Mouse (Mus musculus) liver, embryonic 13.5 days (tissue): ENCODE measurements around the gene Ctnna3. TPM values are rescaled to one million over a fixed set of nuclear protein-coding genes. Genes with fewer than 3 reads are reported as not detected.

ENCODE experiments used
- ATAC-seq: fragments of 200-750 bp; cut with Nextera tagmentation; 2 replicates; pipeline ENCODE4 v1.8.0; 2017; ENCODE audit warnings: low read depth, mild to moderate bottlenecking, moderate number of reproducible peaks, moderate library complexity
- DNase-seq: peaks from one replicate; pipeline ENCODE4 v3.0.0; 2022
- H3K27ac ChIP-seq: fragments of 300-500 bp; sonication (generic); 2 replicates; pipeline ENCODE4 v1.5.1; 2015; ENCODE audit warnings: moderate library complexity, mild to moderate bottlenecking, inconsistent platforms
- H3K27me3 ChIP-seq: fragments of 300-500 bp; sonication (generic); 2 replicates; pipeline ENCODE4 v1.6.1; 2015; ENCODE audit warnings: mild to moderate bottlenecking, inconsistent platforms
- H3K36me3 ChIP-seq: fragments of 300-500 bp; sonication (generic); 2 replicates; pipeline ENCODE4 v1.6.1; 2015; ENCODE audit warnings: mild to moderate bottlenecking, inconsistent platforms
- H3K4me1 ChIP-seq: fragments of 300-500 bp; sonication (generic); replicated peaks from 2 replicates; pipeline ENCODE4 v1.6.1; 2015; ENCODE audit warnings: inconsistent platforms
- H3K4me2 ChIP-seq: fragments of 300-500 bp; sonication (generic); 2 replicates; pipeline ENCODE4 v1.6.1; 2015; ENCODE audit warnings: inconsistent platforms, mild to moderate bottlenecking, moderate library complexity
- H3K4me3 ChIP-seq: fragments of 300-500 bp; sonication (generic); replicated peaks from 2 replicates; pipeline ENCODE4 v1.5.1; 2015; ENCODE audit warnings: mild to moderate bottlenecking, inconsistent platforms
- H3K9ac ChIP-seq: fragments of 300-500 bp; sonication (generic); 2 replicates; pipeline ENCODE4 v1.6.1; 2015; ENCODE audit warnings: mild to moderate bottlenecking, inconsistent platforms
- H3K9me3 ChIP-seq: fragments of 300-500 bp; sonication (generic); replicated peaks from 2 replicates; pipeline ENCODE4 v1.6.1; 2016; ENCODE audit warnings: inconsistent platforms
- WGBS: fragments of 180-500 bp; shearing (Covaris S2); methylation state at CpG from one replicate; pipeline ENCODE4 v1.1.7; 2015; ENCODE audit not compliant: insufficient replicate concordance; 5-methylcytosine and 5-hydroxymethylcytosine counted together
- polyA plus RNA-seq: library from polyadenylated mRNA; unstranded; fragments of >200 nt; fragmentation: Nextera tagmentation; extraction: Ambion mirVana; gene quantifications from 2 replicates; pipeline ENCODE4 v1.2.1, GENCODE M21; 2015

Gene Ctnna3
- polyA plus RNA-seq, 1 experiment from 2014 or later, result 0.05 TPM

DNA sequence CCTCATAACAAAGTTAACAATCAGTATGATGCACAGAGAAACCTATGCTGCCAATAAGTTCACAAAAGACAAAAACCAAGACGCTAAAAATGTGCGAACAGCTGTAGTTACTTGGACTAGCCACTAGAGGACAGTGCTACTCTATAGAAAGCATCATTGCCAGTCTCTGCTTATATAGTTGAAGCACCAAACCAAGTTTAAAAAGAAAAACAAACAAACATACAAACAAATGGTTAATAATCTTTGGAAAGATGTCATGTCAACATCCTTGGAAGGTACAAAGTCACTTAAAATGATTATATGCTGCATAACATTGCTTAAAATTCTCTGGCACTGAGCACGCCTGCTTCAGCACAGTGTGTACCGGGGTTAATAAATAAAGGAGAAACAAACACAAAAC is 654.6 kb downstream of the Ctnna3 start:
- no peak overlapping the region for H3K4me3 ChIP-seq
- 40% methylated on average over 4 of the region's 4 CpGs for WGBS
- no peak for DNase-seq
- ATAC-seq, result no peak
- no peak overlapping the region for H3K27ac ChIP-seq
- no peak overlapping the region for H3K9ac ChIP-seq
- H3K4me2 ChIP-seq, result no peak overlapping the region
- no peaks in the 10 kb centered on the region for H3K9me3 ChIP-seq
- H3K36me3 ChIP-seq, result no peaks in the 10 kb centered on the region
- H3K4me1 ChIP-seq, result no peaks in the 10 kb centered on the region
- peaks cover 14% of the 10 kb centered on the region for H3K27me3 ChIP-seq

DNA sequence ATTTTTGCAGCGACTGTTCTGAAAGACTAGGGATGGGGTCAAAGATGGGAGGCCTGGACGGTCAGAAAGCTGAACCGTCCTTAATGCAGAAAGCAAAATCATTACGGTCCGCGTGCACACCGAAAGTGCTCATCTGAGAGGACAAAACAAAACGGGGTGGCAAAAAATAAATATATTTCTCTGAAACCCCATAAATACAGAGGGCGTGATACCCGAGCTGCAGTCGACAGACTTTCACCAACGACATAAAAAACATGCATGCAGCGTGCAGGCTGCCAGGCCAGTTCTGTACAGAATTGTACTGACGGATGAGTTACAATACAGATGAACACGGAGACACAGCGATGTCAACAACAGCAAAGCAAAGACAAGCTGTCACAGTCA is 656.3 kb downstream of the Ctnna3 start:
- H3K4me1 ChIP-seq, result no peaks in the 10 kb centered on the region
- H3K36me3 ChIP-seq, result no peaks in the 10 kb centered on the region
- H3K9ac ChIP-seq, result no peak overlapping the region
- DNase-seq (no peak), ATAC-seq (no peak)
- no peak overlapping the region for H3K27ac ChIP-seq
- 58% methylated on average over 16 of the region's 16 CpGs for WGBS
- H3K4me2 ChIP-seq, result no peak overlapping the region
- H3K9me3 ChIP-seq, result no peaks in the 10 kb centered on the region
- H3K27me3 ChIP-seq, result peaks cover 22% of the 10 kb centered on the region
- H3K4me3 ChIP-seq, result no peak overlapping the region

DNA sequence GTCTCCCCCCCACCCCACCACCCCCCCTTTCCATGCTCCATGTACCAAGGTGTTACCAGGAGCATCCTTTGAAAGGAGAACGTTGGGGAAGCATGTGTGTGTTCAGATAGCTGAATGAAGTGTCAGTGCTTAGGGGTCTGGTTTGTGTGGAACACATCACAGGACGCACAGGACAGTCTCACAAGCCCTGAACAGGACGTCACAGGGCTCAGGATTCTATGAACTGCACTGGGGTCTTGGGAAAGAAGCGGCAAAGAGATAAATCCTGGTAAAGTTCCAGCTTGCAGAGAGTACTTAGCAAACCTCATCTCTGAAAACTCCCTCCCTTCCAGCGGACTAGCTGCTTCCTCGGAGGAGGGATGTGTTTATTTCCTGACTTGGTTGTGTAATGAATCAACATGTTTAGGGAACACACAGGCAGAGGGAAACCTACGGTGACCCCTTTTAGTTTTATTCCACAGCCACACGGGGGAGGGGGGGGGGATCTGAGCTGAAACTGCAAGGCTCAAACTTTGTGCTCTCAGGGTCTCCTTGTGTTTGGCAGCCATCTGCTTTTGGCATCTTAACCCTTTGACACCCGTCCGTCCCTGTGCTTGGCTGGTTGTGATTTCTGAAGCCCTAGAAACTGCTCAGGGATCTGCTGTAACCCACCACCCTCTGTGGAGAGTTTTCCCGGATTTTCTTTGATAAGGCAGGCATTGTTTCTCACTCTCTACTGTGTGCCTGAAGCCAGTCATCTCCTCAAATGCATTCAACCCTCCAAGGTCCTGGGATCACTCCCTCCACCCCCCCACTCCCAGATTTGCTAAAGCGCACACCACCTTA is 656.9 kb downstream of the Ctnna3 start:
- H3K27me3 ChIP-seq, result peaks cover 22% of the 10 kb centered on the region
- DNase-seq, result no peak
- 5% methylated on average over 12 of the region's 12 CpGs for WGBS
- H3K9me3 ChIP-seq, result no peaks in the 10 kb centered on the region
- H3K9ac ChIP-seq, result no peak overlapping the region
- H3K4me2 ChIP-seq, result no peak overlapping the region
- no peak overlapping the region for H3K27ac ChIP-seq
- H3K4me1 ChIP-seq, result no peaks in the 10 kb centered on the region
- H3K4me3 ChIP-seq, result no peak overlapping the region
- H3K36me3 ChIP-seq, result no peaks in the 10 kb centered on the region
- no peak for ATAC-seq

DNA sequence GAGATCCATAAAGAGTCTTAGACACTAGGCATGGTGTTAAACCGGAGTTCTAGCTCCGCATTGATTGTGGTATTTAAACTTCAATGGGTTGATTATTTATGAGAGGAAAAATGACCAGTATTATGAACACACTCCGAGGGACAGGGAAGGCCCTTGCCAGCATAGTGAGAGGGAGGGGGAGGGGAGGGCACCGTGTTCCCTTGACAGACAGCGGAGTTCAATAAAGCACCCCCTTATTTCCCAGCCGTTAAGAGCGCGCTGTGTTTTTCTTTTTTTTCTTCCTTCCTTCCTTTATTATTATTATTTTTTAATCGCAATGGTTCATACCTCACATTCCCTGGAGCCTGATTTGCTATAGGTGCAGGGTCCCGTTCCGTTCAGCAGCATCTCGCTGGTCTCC is 657.6 kb downstream of the Ctnna3 start:
- H3K27me3 ChIP-seq, result peaks cover 22% of the 10 kb centered on the region
- ATAC-seq (no peak), DNase-seq (no peak)
- 0 out of 2 replicates have a peak overlapping the region, but pooled peaks have one; percentile 8 for H3K4me3 ChIP-seq
- H3K36me3 ChIP-seq, result no peaks in the 10 kb centered on the region
- H3K9me3 ChIP-seq, result no peaks in the 10 kb centered on the region
- no peaks in the 10 kb centered on the region for H3K4me1 ChIP-seq
- no peak overlapping the region for H3K27ac ChIP-seq
- WGBS, result 4% methylated on average over 12 of the region's 12 CpGs
- H3K4me2 ChIP-seq, result peak overlapping the region; percentile 32; the same call in 1 of the 2 replicates
- no peak overlapping the region for H3K9ac ChIP-seq

DNA sequence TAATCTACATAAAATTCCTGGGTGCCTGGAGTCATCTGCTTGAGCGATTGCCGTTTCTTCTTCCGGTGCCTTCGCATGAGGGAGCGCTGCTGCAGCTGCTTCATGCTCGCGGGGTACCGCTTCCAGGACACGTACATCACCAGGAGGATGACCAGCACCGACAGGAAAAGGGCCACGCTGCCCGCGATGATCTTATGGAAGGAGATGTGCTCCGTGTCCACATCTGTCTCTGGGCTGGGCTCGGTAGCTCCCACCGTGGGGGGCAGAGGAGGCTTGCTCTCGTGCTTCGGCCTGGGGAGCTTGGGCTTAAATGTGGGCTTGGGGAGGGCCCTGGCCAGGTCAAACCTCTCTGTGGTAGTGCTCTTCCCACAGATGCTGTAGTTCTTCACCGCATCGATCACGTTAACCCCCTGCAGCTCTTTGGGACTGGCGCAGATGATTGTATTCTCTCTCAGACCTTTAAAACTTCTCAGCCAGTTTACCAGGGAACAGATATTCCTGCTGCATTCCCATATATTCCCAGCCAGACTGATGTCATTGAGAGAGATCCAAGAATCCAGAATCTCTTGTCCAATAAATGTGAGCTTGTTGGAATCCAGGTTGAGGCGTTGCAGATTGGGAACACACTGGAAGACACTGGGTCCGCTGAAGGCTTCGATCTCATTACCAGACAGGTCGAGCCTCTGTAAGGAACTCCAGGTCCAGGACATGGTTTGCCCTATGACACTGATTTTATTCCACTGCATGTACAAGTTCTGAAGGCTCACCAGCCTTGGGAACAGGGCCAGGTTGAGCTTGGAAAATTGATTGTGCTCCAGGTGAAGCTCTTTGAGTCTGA is 658.3 kb downstream of the Ctnna3 start:
- no peaks in the 10 kb centered on the region for H3K36me3 ChIP-seq
- 7% methylated on average over 26 of the region's 26 CpGs for WGBS
- peak overlapping the region; percentile 32; the same call in 1 of the 2 replicates for H3K4me2 ChIP-seq
- H3K27ac ChIP-seq, result no peak overlapping the region
- no peaks in the 10 kb centered on the region for H3K9me3 ChIP-seq
- no peak overlapping the region for H3K9ac ChIP-seq
- no peaks in the 10 kb centered on the region for H3K4me1 ChIP-seq
- ATAC-seq (no peak), DNase-seq (no peak)
- 0 out of 2 replicates have a peak overlapping the region, but pooled peaks have one; percentile 8 for H3K4me3 ChIP-seq
- peaks cover 22% of the 10 kb centered on the region for H3K27me3 ChIP-seq

DNA sequence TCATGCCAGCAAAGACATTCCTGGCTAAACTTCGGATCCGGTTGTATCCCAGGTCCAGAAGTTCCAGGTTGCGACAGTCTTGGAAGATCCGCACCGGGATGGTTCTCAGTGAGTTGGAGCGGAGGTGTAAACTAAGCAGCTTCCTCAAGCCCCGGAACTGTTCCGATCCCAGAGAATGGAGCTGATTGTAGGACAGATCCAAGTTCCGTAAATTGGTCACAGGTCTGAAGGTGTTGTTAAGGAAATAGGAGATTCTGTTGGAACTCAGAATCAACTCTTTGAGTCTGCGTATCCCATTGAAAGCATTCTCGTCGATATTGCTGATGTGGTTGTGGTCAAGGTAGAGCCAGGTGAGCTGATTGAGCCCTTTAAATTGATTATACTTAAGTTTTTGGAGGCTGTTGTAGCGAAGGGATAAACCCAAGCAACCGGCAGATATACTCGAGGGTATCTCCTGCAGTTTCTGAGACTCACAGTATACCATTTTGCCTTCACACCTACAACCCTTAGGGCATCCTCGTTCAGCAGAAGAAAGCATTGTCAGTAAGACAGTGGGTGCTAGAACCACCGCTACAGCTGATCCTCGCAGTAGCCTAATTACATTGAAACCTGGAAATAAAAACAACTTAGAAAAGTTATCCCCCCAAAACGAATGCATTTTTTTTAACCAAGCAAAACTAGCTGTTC is 659.0 kb downstream of the Ctnna3 start:
- 24% methylated on average over 19 of the region's 19 CpGs for WGBS
- no peak overlapping the region for H3K4me3 ChIP-seq

DNA sequence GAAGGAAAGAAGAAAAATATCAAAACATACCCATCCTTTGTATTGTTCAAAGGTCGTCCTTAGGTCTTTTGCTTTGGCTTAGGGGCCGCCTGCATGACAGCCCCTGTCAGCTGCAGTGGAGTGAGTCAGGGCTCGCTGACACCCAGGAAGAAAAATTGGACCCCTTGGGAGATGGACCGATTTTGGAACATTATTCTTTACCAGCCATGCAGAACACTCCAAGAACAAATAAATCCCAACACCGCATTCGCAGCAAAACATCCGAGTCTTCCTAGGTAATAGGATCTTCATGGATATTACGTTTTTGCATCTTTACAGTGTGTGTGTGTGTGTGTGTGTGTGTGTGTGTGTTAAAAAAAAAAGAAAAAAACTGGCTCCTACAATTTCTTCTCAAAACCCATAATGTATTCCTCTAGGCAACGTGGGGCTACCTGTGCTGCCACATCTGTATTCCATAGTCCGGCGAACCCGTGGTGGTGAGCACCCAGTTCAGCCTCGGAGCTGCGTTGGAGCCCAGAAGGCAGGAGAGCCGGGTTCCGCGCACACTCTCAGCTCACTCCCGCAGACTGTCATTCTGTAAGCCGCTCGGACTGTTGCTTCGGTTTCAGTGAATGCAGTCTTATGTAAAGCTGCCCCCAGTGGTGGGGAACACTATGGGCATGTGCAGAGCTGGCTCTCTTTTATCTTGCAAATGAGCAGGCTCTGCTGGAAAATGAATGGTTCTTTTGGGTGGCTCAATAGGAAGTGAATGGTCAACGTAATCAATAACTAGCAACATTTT is 660.0 kb downstream of the Ctnna3 start, which contains the start of gene Lrrtm3:
TSS of gene Lrrtm3 (minus strand) at position 598 of the 781 bp plus-strand sequence.
- H3K4me3 ChIP-seq, result 0 out of 2 replicates have a peak within 1 kb of the TSS, but pooled peaks have one; percentile 8
- 5% methylated on average over 22 of the region's 22 CpGs for WGBS
- DNase-seq (no peak), ATAC-seq (0 out of 2 replicates have a peak, but pooled peaks have one; percentile 18)
- no peaks in the 10 kb centered on the region for H3K36me3 ChIP-seq
- peak within 1 kb of the TSS; percentile 40 for H3K4me2 ChIP-seq
- peaks cover 22% of the 10 kb centered on the region for H3K27me3 ChIP-seq
- no peak within 1 kb of the TSS for H3K27ac ChIP-seq
- no peaks in the 10 kb centered on the region for H3K4me1 ChIP-seq
- no peaks in the 10 kb centered on the region for H3K9me3 ChIP-seq
- no peak within 1 kb of the TSS for H3K9ac ChIP-seq

More for the DNA sequence above, 659.0 kb downstream of the Ctnna3 start:
- Histone ChIP-seq H3K4me1 (no peaks in the 10 kb centered on the region), H3K4me2 (no peak overlapping the region), H3K9me3 (no peaks in the 10 kb centered on the region), H3K9ac (no peak overlapping the region), H3K36me3 (no peaks in the 10 kb centered on the region), H3K27me3 (peaks cover 22% of the 10 kb centered on the region), H3K27ac (no peak overlapping the region)
- ATAC-seq, result no peak
- DNase-seq, result no peak

DNA sequence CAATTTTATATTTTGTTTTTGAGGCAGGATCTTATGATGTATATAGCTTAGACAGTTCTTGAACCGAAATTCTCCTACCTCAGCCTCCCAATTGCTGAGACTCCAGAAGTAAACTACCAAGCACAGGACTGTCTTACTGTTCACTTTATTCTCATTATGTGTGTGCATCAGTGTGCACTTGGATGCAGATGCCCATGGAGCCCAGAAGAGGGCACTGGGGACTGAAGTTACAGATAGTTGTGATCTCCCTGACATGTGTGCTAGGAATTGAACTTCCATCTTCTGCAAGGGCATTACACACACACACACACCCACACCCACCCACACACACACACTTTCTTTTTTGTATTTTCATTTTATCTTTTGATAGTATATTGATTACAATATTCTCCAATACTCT is 666.6 kb downstream of the Ctnna3 start:
- Histone ChIP-seq H3K36me3 (no peaks in the 10 kb centered on the region), H3K27me3 (no peaks in the 10 kb centered on the region), H3K27ac (no peak overlapping the region), H3K9me3 (no peaks in the 10 kb centered on the region), H3K9ac (no peak overlapping the region), H3K4me2 (no peak overlapping the region), H3K4me3 (no peak overlapping the region), H3K4me1 (no peaks in the 10 kb centered on the region)
- DNase-seq, result no peak
- 88% methylated on average over 1 of the region's 1 CpGs for WGBS
- no peak for ATAC-seq

DNA sequence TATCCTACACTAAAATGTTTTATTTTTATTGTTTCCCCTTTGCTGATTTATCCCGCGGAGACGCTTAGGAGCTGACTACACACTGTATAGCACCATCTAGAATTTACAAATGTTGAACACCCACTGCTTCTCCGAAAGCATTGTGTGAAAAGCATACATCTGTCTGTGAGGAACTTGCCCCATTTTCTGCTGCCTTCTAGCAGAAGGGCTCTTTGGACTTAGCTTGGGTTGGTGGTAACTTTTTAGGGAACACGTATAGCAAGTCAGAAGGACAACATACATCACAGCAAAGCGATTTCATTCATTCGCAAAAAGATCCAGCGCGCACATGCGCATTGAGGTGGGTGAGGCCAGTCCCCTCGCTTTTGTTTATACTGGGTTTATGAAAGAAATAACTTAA is 685.3 kb downstream of the Ctnna3 start:
- Histone ChIP-seq H3K4me3 (no peak overlapping the region), H3K9ac (no peak overlapping the region), H3K27me3 (no peaks in the 10 kb centered on the region), H3K27ac (no peak overlapping the region), H3K4me2 (no peak overlapping the region), H3K36me3 (no peaks in the 10 kb centered on the region), H3K4me1 (no peaks in the 10 kb centered on the region), H3K9me3 (0 out of 2 replicates have a peak, but pooled peaks cover 2% of the 10 kb centered on the region)
- DNase-seq (no peak), ATAC-seq (no peak)
- 79% methylated on average over 11 of the region's 11 CpGs for WGBS

DNA sequence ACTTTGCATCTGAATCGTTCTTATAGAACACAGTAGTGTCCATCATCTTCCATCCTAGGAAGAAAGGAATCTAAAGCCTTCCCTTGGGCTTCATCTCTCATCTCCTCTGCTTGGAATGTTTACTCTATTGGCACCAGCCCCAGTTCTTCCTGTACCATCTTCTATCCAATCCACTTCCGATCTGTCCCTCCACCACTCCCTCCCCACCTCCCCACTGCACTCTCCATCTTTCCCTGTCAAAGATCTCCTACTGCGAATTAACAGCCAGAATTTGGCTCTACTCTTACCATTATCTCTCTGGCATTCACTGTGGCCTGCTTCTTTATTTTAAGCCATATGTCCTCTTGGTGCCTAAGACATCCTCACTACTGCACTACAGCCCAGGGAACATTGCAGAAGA is 688.9 kb downstream of the Ctnna3 start:
- Histone ChIP-seq H3K27ac (no peak overlapping the region), H3K9me3 (no peaks in the 10 kb centered on the region), H3K4me3 (no peak overlapping the region), H3K4me1 (no peaks in the 10 kb centered on the region), H3K4me2 (no peak overlapping the region), H3K36me3 (no peaks in the 10 kb centered on the region), H3K27me3 (no peaks in the 10 kb centered on the region), H3K9ac (no peak overlapping the region)
- 50% methylated on average over 3 of the region's 3 CpGs for WGBS
- DNase-seq, result no peak
- ATAC-seq, result no peak
